Mouse (Mus musculus) hindbrain, embryonic 16.5 days (tissue): ENCODE results near the gene Mgat4c. TPM values are rescaled to one million over a fixed set of nuclear protein-coding genes. Genes with fewer than 3 reads are reported as not detected.
A peak's percentile ranks its signal among the peaks of the same experiment; 100 is the strongest.

Experiments
- ATAC-seq: fragments of 200-750 bp; cut with Nextera tagmentation; 2 replicates; pipeline ENCODE4 v1.8.0; 2017; ENCODE audit warnings: moderate TSS enrichment, moderate library complexity
- H3K27ac ChIP-seq: fragments of 300-500 bp; sonication (generic); 2 replicates; pipeline ENCODE4 v1.5.1; 2014; ENCODE audit warnings: low read depth, mild to moderate bottlenecking, control low read depth, low read length, moderate library complexity
- H3K27me3 ChIP-seq: fragments of 300-500 bp; sonication (generic); replicated peaks from 2 replicates; pipeline ENCODE4 v1.6.1; 2014; ENCODE audit warnings: low read length; ENCODE audit not compliant: control insufficient read depth, insufficient read depth
- H3K36me3 ChIP-seq: fragments of 300-500 bp; sonication (generic); 2 replicates; pipeline ENCODE4 v1.6.1; 2014; ENCODE audit warnings: mild to moderate bottlenecking, low read length, moderate library complexity, mixed read lengths; ENCODE audit not compliant: control insufficient read depth, insufficient read depth
- H3K4me1 ChIP-seq: fragments of 300-500 bp; sonication (generic); 2 replicates; pipeline ENCODE4 v1.6.1; 2014; ENCODE audit warnings: low read depth, low read length; ENCODE audit not compliant: control insufficient read depth, insufficient read depth
- H3K4me2 ChIP-seq: fragments of 300-500 bp; sonication (generic); 2 replicates; pipeline ENCODE4 v1.6.1; 2014; ENCODE audit warnings: mild to moderate bottlenecking, low read length, control low read depth, moderate library complexity
- H3K4me3 ChIP-seq: fragments of 300-500 bp; sonication (generic); 2 replicates; pipeline ENCODE4 v1.5.1; 2014; ENCODE audit warnings: mild to moderate bottlenecking, low read length, control low read depth, moderate library complexity
- H3K9ac ChIP-seq: fragments of 300-500 bp; sonication (generic); 2 replicates; pipeline ENCODE4 v1.6.1; 2014; ENCODE audit warnings: low read depth, mild to moderate bottlenecking, control low read depth, low read length, moderate library complexity
- H3K9me3 ChIP-seq: fragments of 300-500 bp; sonication (generic); 2 replicates; pipeline ENCODE4 v1.6.1; 2014; ENCODE audit warnings: mild to moderate bottlenecking, low read length, moderate library complexity; ENCODE audit not compliant: control insufficient read depth
- WGBS: fragments of 180-500 bp; shearing (Covaris S2); extraction: QIAGEN DNeasy Blood & Tissue Kit; methylation state at CpG from one replicate; pipeline ENCODE4 v1.1.7; 2014; 5-methylcytosine and 5-hydroxymethylcytosine counted together
- polyA plus RNA-seq: library from polyadenylated mRNA; unstranded; fragments of >200 nt; fragmentation: Nextera tagmentation; extraction: Ambion mirVana; gene quantifications from 2 replicates; pipeline ENCODE4 v1.2.1, GENCODE M21; 2015

The Mgat4c gene
- polyA plus RNA-seq, 1 experiment from 2014 or later, result 64.4 TPM

GRCm38 (mm10) chr10:102191646-102192045 is 510.4 kb downstream of the Mgat4c start:
- WGBS, result 94% methylated on average over 1 of the region's 1 CpGs

GRCm38 (mm10) chr10:102196850-102197249 is 515.6 kb downstream of the Mgat4c start:
- H3K27me3 ChIP-seq, result no peaks in the 10 kb centered on the region
- peaks cover 2% of the 10 kb centered on the region; the same call in 1 of the 2 replicates for H3K9me3 ChIP-seq
- H3K4me1 ChIP-seq, result no peaks in the 10 kb centered on the region
- no peak overlapping the region for H3K9ac ChIP-seq
- H3K36me3 ChIP-seq, result no peaks in the 10 kb centered on the region
- WGBS, result 70% methylated on average over 4 of the region's 4 CpGs
- H3K4me2 ChIP-seq, result no peak overlapping the region
- H3K4me3 ChIP-seq, result no peak overlapping the region
- ATAC-seq, result no peak
- H3K27ac ChIP-seq, result no peak overlapping the region

More at GRCm38 (mm10) chr10:102191646-102192045, 510.4 kb downstream of the Mgat4c start:
- H3K9ac ChIP-seq, result no peak overlapping the region
- no peak for ATAC-seq
- peaks cover 2% of the 10 kb centered on the region; the same call in 1 of the 2 replicates for H3K9me3 ChIP-seq
- no peaks in the 10 kb centered on the region for H3K4me1 ChIP-seq
- H3K4me3 ChIP-seq, result no peak overlapping the region
- H3K27me3 ChIP-seq, result no peaks in the 10 kb centered on the region
- H3K27ac ChIP-seq, result no peak overlapping the region
- H3K4me2 ChIP-seq, result no peak overlapping the region
- H3K36me3 ChIP-seq, result no peaks in the 10 kb centered on the region

- Histone ChIP-seq H3K36me3 (no peaks in the 10 kb centered on the region), H3K27ac (no peak overlapping the region), H3K9ac (no peak overlapping the region), H3K27me3 (no peaks in the 10 kb centered on the region), H3K4me2 (no peak overlapping the region), H3K4me3 (no peak overlapping the region), H3K4me1 (no peaks in the 10 kb centered on the region), H3K9me3 (no peaks in the 10 kb centered on the region)
- ATAC-seq, result 0 out of 2 replicates have a peak, but pooled peaks have one; percentile 24
- 33% methylated on average over 6 of the region's 6 CpGs for WGBS
Observed at GRCm38 (mm10) chr10:102238558-102239211, 557.4 kb downstream of the Mgat4c start.

GRCm38 (mm10) chr10:102243897-102244296 is 562.6 kb downstream of the Mgat4c start:
- Histone ChIP-seq H3K9ac (no peak overlapping the region), H3K27ac (no peak overlapping the region), H3K36me3 (no peaks in the 10 kb centered on the region), H3K27me3 (no peaks in the 10 kb centered on the region), H3K4me2 (no peak overlapping the region), H3K4me3 (no peak overlapping the region), H3K9me3 (no peaks in the 10 kb centered on the region), H3K4me1 (no peaks in the 10 kb centered on the region)
- ATAC-seq, result no peak

GRCm38 (mm10) chr10:102244601-102245000 is 563.3 kb downstream of the Mgat4c start:
- Histone ChIP-seq H3K27ac (no peak overlapping the region), H3K36me3 (no peaks in the 10 kb centered on the region), H3K4me3 (no peak overlapping the region), H3K4me2 (no peak overlapping the region), H3K27me3 (no peaks in the 10 kb centered on the region), H3K4me1 (no peaks in the 10 kb centered on the region), H3K9me3 (no peaks in the 10 kb centered on the region), H3K9ac (no peak overlapping the region)
- 44% methylated on average over 5 of the region's 5 CpGs for WGBS
- peak; percentile 68 for ATAC-seq

- Histone ChIP-seq H3K27me3 (no peaks in the 10 kb centered on the region), H3K9me3 (no peaks in the 10 kb centered on the region), H3K4me1 (no peaks in the 10 kb centered on the region), H3K27ac (no peak overlapping the region), H3K9ac (no peak overlapping the region), H3K4me2 (no peak overlapping the region), H3K4me3 (no peak overlapping the region), H3K36me3 (no peaks in the 10 kb centered on the region)
- ATAC-seq, result no peak
- 82% methylated on average over 9 of the region's 9 CpGs for WGBS
Observed at GRCm38 (mm10) chr10:102245269-102245668, 564.0 kb downstream of the Mgat4c start.

- no peak overlapping the region for H3K9ac ChIP-seq
- no peaks in the 10 kb centered on the region for H3K4me1 ChIP-seq
- no peak overlapping the region for H3K4me2 ChIP-seq
- H3K4me3 ChIP-seq, result no peak overlapping the region
- no peaks in the 10 kb centered on the region for H3K9me3 ChIP-seq
- H3K36me3 ChIP-seq, result no peaks in the 10 kb centered on the region
- no peak for ATAC-seq
- no peaks in the 10 kb centered on the region for H3K27me3 ChIP-seq
- H3K27ac ChIP-seq, result no peak overlapping the region
- WGBS, result 50% methylated on average over 5 of the region's 5 CpGs
Observed at GRCm38 (mm10) chr10:102308892-102309479, 627.7 kb downstream of the Mgat4c start.

- no peak overlapping the region for H3K4me2 ChIP-seq
- no peaks in the 10 kb centered on the region for H3K36me3 ChIP-seq
- no peaks in the 10 kb centered on the region for H3K4me1 ChIP-seq
- no peaks in the 10 kb centered on the region for H3K9me3 ChIP-seq
- ATAC-seq, result peak; percentile 72; the same call in 1 of the 2 replicates
- no peak overlapping the region for H3K9ac ChIP-seq
- H3K27ac ChIP-seq, result no peak overlapping the region
- no peak overlapping the region for H3K4me3 ChIP-seq
- no peaks in the 10 kb centered on the region for H3K27me3 ChIP-seq
- WGBS, result 40% methylated on average over 5 of the region's 5 CpGs
Observed at GRCm38 (mm10) chr10:102365685-102366381, 684.5 kb downstream of the Mgat4c start.

- no peaks in the 10 kb centered on the region for H3K4me1 ChIP-seq
- no peak overlapping the region for H3K9ac ChIP-seq
- H3K36me3 ChIP-seq, result no peaks in the 10 kb centered on the region
- no peak overlapping the region for H3K4me3 ChIP-seq
- no peaks in the 10 kb centered on the region for H3K27me3 ChIP-seq
- no peaks in the 10 kb centered on the region for H3K9me3 ChIP-seq
- no peak overlapping the region for H3K27ac ChIP-seq
- no peak for ATAC-seq
- H3K4me2 ChIP-seq, result no peak overlapping the region
- 94% methylated on average over 1 of the region's 1 CpGs for WGBS
Observed at GRCm38 (mm10) chr10:102370576-102370975, 689.3 kb downstream of the Mgat4c start.
